Mouse (Mus musculus) c-Kit-positive CD71-negative TER-119-negative erythroid progenitor cells, embryonic 14.5 days (primary cell): ENCODE results near the gene Pptc7.

ENCODE experiments used
- DNase-seq: peaks from one replicate; pipeline ENCODE4 v3.0.0-alpha.2; 2013; ENCODE audit warnings: low read depth

The Pptc7 gene

GRCm38 (mm10) chr5:122284183-122285028, at the start of gene Pptc7:
Pptc7 (plus strand) TSS chr5:122284365.
- DNase-seq: peak; percentile 79

- no peak for DNase-seq
Measured at GRCm38 (mm10) chr5:122235196-122235836, 48.8 kb upstream of the Pptc7 start.

- no peak for DNase-seq
Measured at GRCm38 (mm10) chr5:122237200-122237599, 47.0 kb upstream of the Pptc7 start.

- no peak for DNase-seq
Measured at GRCm38 (mm10) chr5:122239618-122240017, 44.5 kb upstream of the Pptc7 start.

GRCm38 (mm10) chr5:122240521-122240920, 43.6 kb upstream of the Pptc7 start:
- DNase-seq: no peak

GRCm38 (mm10) chr5:122240989-122241388, 43.2 kb upstream of the Pptc7 start:
- no peak for DNase-seq

GRCm38 (mm10) chr5:122242521-122243123, 41.5 kb upstream of the Pptc7 start:
- DNase-seq: no peak

GRCm38 (mm10) chr5:122243781-122244523, 40.2 kb upstream of the Pptc7 start:
- no peak for DNase-seq

GRCm38 (mm10) chr5:122245186-122245585, 39.0 kb upstream of the Pptc7 start:
- DNase-seq: no peak

- DNase-seq: no peak
Measured at GRCm38 (mm10) chr5:122246547-122247167, 37.5 kb upstream of the Pptc7 start.

- DNase-seq: no peak
Measured at GRCm38 (mm10) chr5:122247529-122247928, 36.6 kb upstream of the Pptc7 start.

GRCm38 (mm10) chr5:122247934-122248333, 36.2 kb upstream of the Pptc7 start:
- DNase-seq: no peak

- DNase-seq: no peak
Measured at GRCm38 (mm10) chr5:122249281-122249680, 34.9 kb upstream of the Pptc7 start.

GRCm38 (mm10) chr5:122251895-122252606, 32.1 kb upstream of the Pptc7 start:
- no peak for DNase-seq

- DNase-seq: no peak
Measured at GRCm38 (mm10) chr5:122258027-122258741, 26.0 kb upstream of the Pptc7 start.

- DNase-seq: no peak
Measured at GRCm38 (mm10) chr5:122262104-122262503, 22.1 kb upstream of the Pptc7 start.

GRCm38 (mm10) chr5:122263933-122264905, 19.9 kb upstream of the Pptc7 start, which contains the start of gene Tctn1:
Tctn1 (minus strand) TSS chr5:122264460.
- DNase-seq: peak; percentile 83

- no peak for DNase-seq
Measured at GRCm38 (mm10) chr5:122265187-122265586, 19.0 kb upstream of the Pptc7 start.

- DNase-seq: no peak
Measured at GRCm38 (mm10) chr5:122265942-122266341, 18.2 kb upstream of the Pptc7 start.
